Mouse (Mus musculus) small intestine, adult 2 months (tissue): ENCODE data around the gene Fam98a. TPM values are rescaled to one million over a fixed set of nuclear protein-coding genes. Genes with fewer than 3 reads are reported as not detected.

ENCODE experiments used
- H3K27ac ChIP-seq: fragments of 200-500 bp; 2 replicates; pipeline ENCODE4 v1.5.1; 2012; ENCODE audit warnings: low read depth, low read length, control low read depth, inconsistent platforms; ENCODE audit not compliant: insufficient read depth
- H3K27me3 ChIP-seq: fragments of 200-500 bp; 2 replicates; pipeline ENCODE4 v1.6.1; 2012; ENCODE audit warnings: mild to moderate bottlenecking, moderate library complexity, low read length, inconsistent platforms; ENCODE audit not compliant: control insufficient read depth, insufficient read depth
- H3K36me3 ChIP-seq: fragments of 200-500 bp; 2 replicates; pipeline ENCODE4 v1.6.1; 2012; ENCODE audit warnings: mild to moderate bottlenecking, low read length, control low read depth, inconsistent platforms; ENCODE audit not compliant: control insufficient read depth, insufficient read depth
- H3K4me1 ChIP-seq: fragments of 200-500 bp; 2 replicates; pipeline ENCODE4 v1.6.1; 2012; ENCODE audit warnings: low read length, inconsistent platforms, mixed read lengths; ENCODE audit not compliant: control insufficient read depth, insufficient read depth, insufficient read length
- H3K4me3 ChIP-seq: fragments of 200-500 bp; 2 replicates; pipeline ENCODE4 v1.5.1; 2012; ENCODE audit warnings: low read depth, mild to moderate bottlenecking, control low read depth, inconsistent platforms, low read length, moderate library complexity
- CTCF ChIP-seq: fragments of 200-500 bp; IDR thresholded peaks from 2 replicates; pipeline ENCODE4 v1.5.1; 2012; ENCODE audit warnings: low read depth, mild to moderate bottlenecking, control low read depth, inconsistent platforms, low read length, moderate library complexity, mixed read lengths; ENCODE audit not compliant: insufficient replicate concordance, insufficient read length; ENCODE audit errors: extremely low read depth
- POLR2A ChIP-seq: fragments of 200-500 bp; IDR thresholded peaks from 2 replicates; pipeline ENCODE4 v1.6.1; 2012; ENCODE audit warnings: low read depth, mild to moderate bottlenecking, control low read depth, inconsistent platforms, low read length, moderate library complexity
- WGBS: fragments of 180-500 bp; shearing (Covaris S2); methylation state at CpG from one replicate; pipeline ENCODE4 v1.1.7; 2018; 5-methylcytosine and 5-hydroxymethylcytosine counted together
- polyA plus RNA-seq: library from polyadenylated mRNA; depleted of rRNA; stranded (reverse); fragments of >200 nt; gene quantifications from 2 replicates; pipeline ENCODE4 v1.2.3, GENCODE M21; 2012

Fam98a gene
- polyA plus RNA-seq, 1 experiment, result 3.5 TPM

- TF ChIP-seq POLR2A, result no peak
- no peak for TF ChIP-seq CTCF
- H3K27me3 ChIP-seq, result no peaks in the 10 kb centered on the region
- no peaks in the 10 kb centered on the region; the same call in 1 of the 2 replicates for H3K4me1 ChIP-seq
- no peak overlapping the region for H3K4me3 ChIP-seq
- whole genome bisulfite sequencing, result 23% methylated on average over 9 of the region's 9 CpGs
- H3K36me3 ChIP-seq, result no peaks in the 10 kb centered on the region
- no peak overlapping the region for H3K27ac ChIP-seq
Observed at GRCm38 (mm10) chr17:75522347-75523065, 29.2 kb downstream of the Fam98a start.

- WGBS, result 65% methylated on average over 6 of the region's 6 CpGs
- H3K27ac ChIP-seq, result no peak overlapping the region
- TF ChIP-seq CTCF (no peak), POLR2A (no peak)
- H3K4me3 ChIP-seq, result no peak overlapping the region
- no peaks in the 10 kb centered on the region for H3K27me3 ChIP-seq
- no peaks in the 10 kb centered on the region; the same call in 1 of the 2 replicates for H3K4me1 ChIP-seq
- no peaks in the 10 kb centered on the region for H3K36me3 ChIP-seq
Observed at GRCm38 (mm10) chr17:75521236-75521842, 30.4 kb downstream of the Fam98a start.

GRCm38 (mm10) chr17:75519239-75519900 lies 32.4 kb downstream of the Fam98a start:
- no peak for TF ChIP-seq CTCF
- no peak for TF ChIP-seq POLR2A

GRCm38 (mm10) chr17:75518181-75518901 lies 33.4 kb downstream of the Fam98a start:
- Histone ChIP-seq H3K4me3 (no peak overlapping the region), H3K36me3 (no peaks in the 10 kb centered on the region), H3K27me3 (no peaks in the 10 kb centered on the region), H3K27ac (no peak overlapping the region), H3K4me1 (no peaks in the 10 kb centered on the region; the same call in 1 of the 2 replicates)
- WGBS, result 45% methylated on average over 8 of the region's 8 CpGs
- no peak for TF ChIP-seq POLR2A
- TF ChIP-seq CTCF, result no peak

More at GRCm38 (mm10) chr17:75519239-75519900, 32.4 kb downstream of the Fam98a start:
- H3K27ac ChIP-seq, result no peak overlapping the region
- H3K36me3 ChIP-seq, result no peaks in the 10 kb centered on the region
- WGBS, result 50% methylated on average over 8 of the region's 8 CpGs
- no peaks in the 10 kb centered on the region for H3K27me3 ChIP-seq
- no peaks in the 10 kb centered on the region; the same call in 1 of the 2 replicates for H3K4me1 ChIP-seq
- no peak overlapping the region for H3K4me3 ChIP-seq

GRCm38 (mm10) chr17:75516591-75516990 lies 35.2 kb downstream of the Fam98a start:
- no peaks in the 10 kb centered on the region for H3K36me3 ChIP-seq
- no peaks in the 10 kb centered on the region; the same call in 1 of the 2 replicates for H3K4me1 ChIP-seq
- no peak overlapping the region for H3K27ac ChIP-seq
- no peak for TF ChIP-seq CTCF
- no peak for TF ChIP-seq POLR2A
- WGBS, result 60% methylated on average over 4 of the region's 4 CpGs
- H3K27me3 ChIP-seq, result no peaks in the 10 kb centered on the region
- H3K4me3 ChIP-seq, result no peak overlapping the region

GRCm38 (mm10) chr17:75509257-75509656 lies 42.5 kb downstream of the Fam98a start:
- H3K27ac ChIP-seq, result no peak overlapping the region
- TF ChIP-seq POLR2A (no peak), CTCF (no peak)
- H3K36me3 ChIP-seq, result no peaks in the 10 kb centered on the region
- H3K27me3 ChIP-seq, result no peaks in the 10 kb centered on the region
- 39% methylated on average over 5 of the region's 5 CpGs for WGBS
- no peaks in the 10 kb centered on the region for H3K4me1 ChIP-seq
- no peak overlapping the region for H3K4me3 ChIP-seq
